Mouse (Mus musculus) thymus, postnatal 14 days (tissue): ENCODE data around the gene Sept12.

ENCODE experiments used
- DNase-seq: peaks from one replicate; pipeline ENCODE4 v3.0.0; 2021

The Sept12 gene

GRCm38 (mm10) chr16:4997553-4997952 is at the start of gene Sept12:
Gene Sept12, minus strand, starts transcription at chr16:4997852.
- no peak for DNase-seq

GRCm38 (mm10) chr16:5045322-5045721 is 47.7 kb upstream of the Sept12 start:
- no peak for DNase-seq

- no peak for DNase-seq
These were observed 39.1 kb upstream of the Sept12 start for GRCm38 (mm10) chr16:5036649-5037234.

- no peak for DNase-seq
These were observed 37.9 kb upstream of the Sept12 start for GRCm38 (mm10) chr16:5035591-5035990.

- DNase-seq: no peak
These were observed 32.2 kb upstream of the Sept12 start for GRCm38 (mm10) chr16:5029847-5030246.

DNA sequence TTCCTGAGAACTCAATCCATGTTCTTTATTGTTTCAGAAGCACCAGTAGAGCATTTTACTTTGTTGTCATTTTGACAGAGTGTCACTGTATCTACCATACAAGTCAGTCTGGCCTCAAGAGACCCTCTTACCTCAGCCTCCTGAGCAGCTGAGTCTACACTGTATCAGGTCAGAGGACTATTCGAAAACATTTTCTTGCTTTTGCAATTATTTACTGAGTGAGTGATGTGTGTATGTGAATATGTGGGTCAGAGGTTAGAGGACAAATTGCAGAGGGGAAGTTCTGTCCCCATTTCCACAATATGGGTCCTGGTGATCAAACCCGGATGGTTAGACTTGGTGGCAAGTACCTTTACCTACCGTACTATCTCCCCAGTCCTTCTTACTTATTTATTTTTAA is 26.4 kb upstream of the Sept12 start:
- no peak for DNase-seq

- no peak for DNase-seq
These were observed 16.9 kb upstream of the Sept12 start for GRCm38 (mm10) chr16:5014578-5014977.

DNA sequence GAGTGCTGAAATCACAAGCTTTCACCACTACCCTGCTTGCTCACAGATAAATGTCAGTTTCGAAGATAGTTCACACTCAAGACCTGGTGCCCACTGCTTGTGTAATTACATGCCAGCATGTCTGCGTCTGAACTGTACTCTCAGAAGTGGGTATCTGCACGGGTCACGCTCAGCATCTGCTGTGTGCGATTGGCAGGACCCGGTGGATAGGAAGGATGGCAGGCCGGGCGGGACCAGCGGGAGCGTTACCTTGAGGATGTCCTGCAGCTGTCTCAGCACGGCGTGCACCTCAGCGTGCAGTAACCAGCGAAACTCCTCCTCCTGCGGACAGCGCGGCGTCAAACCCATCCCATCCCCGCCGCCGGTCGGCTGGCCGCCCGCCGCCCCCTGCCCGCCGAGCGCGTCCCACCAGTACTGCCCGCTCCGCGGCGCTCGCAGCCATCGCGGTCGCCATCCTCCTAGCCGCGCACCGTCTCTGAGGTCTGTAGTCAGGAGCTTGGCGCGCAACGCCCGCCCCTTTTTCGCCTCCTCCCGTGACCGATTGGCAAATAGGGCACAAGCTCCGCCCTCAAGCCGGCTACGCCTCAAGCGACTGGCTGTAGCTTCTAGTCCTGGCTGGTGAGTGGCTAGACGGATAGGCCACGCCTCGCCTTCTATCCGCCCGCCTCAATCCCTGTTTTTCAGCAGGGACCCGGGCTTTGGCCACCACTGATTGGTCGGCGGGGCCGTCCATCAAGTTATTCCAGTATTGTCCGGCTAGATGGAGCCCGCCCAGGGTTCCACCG is 15.6 kb upstream of the Sept12 start, which contains the start of gene Rogdi:
Rogdi (minus strand) TSS at position 500 of the 785 bp plus-strand sequence.
- DNase-seq: peak; percentile 97

GRCm38 (mm10) chr16:5012036-5013005 is 14.7 kb upstream of the Sept12 start:
- no peak for DNase-seq

GRCm38 (mm10) chr16:5011285-5011684 is 13.6 kb upstream of the Sept12 start:
- DNase-seq: no peak

DNA sequence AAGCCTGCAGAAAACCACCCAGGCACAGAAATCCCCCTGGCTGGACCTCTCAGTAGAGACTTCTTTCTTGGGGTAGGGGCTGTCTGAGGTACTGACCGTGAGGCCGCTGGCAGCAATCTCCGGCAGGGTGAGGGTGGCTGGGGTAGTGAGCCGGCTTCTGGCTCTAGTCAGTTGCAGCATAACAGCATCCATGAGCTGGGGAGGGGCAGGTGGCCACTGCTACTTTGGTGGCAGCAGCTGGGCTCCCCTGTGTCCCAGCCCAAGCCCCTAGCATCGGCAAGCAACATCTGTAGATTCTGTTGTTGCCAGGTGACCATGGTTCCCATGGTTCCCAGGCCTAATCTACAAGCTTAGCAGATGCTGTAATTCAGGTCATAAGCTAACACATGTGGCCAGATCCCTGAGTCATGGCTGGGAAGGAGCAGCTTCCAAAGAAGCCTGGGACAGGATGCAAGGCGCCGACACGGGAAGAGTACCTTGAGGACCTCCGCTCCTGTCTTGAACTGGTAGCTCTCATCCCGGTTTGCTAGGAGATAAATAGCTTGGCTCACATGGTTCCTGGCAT is 12.8 kb upstream of the Sept12 start:
- DNase-seq: no peak

DNA sequence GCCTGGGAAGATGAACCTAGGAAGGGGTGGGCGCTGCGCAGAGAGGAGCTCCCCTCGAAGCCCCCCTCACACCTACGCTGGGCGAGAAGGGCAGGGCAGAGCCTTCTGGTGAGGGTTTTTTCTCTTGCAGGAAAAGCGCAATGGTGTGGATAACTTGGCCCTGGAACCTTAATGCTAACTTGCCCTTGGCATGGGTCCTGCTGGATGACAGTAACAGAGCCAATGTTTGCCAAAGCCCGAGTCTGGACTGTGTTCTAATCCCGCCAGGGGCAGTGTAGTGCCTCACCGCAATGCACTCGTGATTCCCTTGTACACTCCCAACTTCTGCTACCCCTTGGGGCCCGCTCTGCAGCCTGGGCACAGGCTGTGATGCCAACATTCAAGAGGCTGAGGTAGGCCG is 10.4 kb upstream of the Sept12 start:
- no peak for DNase-seq

- no peak for DNase-seq
These were observed 9.8 kb upstream of the Sept12 start for GRCm38 (mm10) chr16:5007492-5007891.

- no peak for DNase-seq
These were observed 9.4 kb upstream of the Sept12 start, which contains the start of gene Smim22 for GRCm38 (mm10) chr16:5007067-5007466. Gene Smim22, plus strand, starts transcription at chr16:5007288.

DNA sequence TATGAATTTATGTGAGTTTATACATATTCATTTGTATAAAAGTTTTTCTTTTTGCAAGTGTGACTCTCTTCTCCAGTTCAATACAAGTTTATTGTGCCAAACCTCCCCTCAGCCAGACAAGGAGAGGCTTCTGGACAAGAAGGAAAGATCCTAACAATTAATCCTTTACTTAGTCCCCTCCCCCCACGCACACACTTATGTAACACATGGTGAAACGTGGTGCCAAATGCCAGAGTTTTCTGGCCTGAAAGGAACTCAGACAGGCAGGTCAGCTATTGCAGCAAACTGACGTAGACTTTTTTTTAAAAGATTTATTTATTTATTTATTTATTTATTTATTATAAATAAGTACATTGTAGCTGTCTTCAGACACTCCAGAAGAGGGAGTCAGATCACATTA is 3.0 kb upstream of the Sept12 start:
- DNase-seq: no peak

DNA sequence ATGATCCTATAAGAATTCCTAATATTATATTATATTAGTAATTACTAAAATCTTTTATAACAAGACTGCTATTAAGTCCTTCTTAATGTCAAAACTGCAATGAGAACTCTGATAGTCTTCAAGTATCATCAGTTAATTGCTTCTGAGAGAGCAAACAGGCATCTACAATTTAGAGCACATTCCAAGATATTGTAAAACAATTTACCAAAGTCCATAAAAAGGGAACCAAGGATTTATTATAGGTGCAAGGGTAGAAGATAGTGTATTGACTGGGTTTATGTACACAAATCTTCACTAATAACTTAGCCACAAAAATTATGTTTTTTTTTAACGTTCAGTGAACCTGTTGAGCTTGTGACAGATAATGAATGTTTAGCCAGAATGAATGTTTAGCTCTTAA is 1.3 kb upstream of the Sept12 start:
- DNase-seq: no peak

DNA sequence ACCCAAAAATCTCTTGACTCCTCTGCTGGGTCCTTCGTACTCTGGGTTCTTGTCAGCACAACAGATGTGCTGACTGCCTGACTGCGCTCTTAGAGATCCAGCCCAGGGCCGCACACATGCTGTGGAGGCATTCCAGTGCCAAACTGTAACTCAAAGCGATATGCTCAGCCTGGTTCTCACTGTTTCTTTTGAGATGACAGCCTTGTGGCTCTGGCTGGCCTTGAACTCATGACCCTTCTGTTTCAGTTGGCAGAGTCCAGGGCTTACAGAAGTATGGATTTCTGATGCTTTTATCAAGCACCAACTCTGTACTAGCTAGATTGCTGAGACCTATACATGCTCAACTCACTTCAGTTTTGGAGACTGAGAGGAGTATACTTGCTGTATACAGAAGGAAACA is 4.4 kb downstream of the Sept12 start:
- no peak for DNase-seq

GRCm38 (mm10) chr16:4984717-4985116 is 12.9 kb downstream of the Sept12 start:
- DNase-seq: no peak

DNA sequence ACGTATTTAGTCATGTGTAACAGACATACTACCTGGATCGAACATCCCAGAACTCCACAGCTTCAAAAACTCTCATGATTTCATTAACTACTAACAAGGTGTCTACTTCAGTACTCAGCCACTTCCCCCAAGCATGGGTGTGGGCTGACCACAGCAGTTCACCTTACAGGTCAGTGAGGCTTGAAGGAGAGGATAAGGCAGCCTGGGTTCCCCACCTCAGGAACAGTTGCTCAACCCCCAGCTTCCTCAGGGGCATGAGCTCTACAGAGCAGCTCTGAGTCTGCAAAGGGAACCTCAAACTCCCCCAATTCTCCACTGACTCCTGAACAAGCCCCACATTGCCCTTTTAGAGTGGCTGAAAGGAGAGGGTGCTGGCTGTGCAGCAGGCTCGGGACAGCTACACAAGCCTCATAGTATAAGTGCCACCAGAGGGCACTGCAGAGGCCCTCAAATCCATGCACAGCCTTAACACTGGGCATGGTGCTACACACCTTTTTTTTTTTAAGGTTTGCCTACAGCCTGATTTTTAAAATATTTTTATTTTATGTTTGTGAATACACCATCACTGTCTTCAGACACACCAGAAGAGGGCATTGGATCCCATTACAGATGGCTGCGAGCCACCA is 17.8 kb downstream of the Sept12 start:
- DNase-seq: peak; percentile 32

GRCm38 (mm10) chr16:4978275-4979051 is 19.2 kb downstream of the Sept12 start:
- no peak for DNase-seq

GRCm38 (mm10) chr16:4976180-4976579 is 21.5 kb downstream of the Sept12 start:
- no peak for DNase-seq

- peak; percentile 37 for DNase-seq
These were observed 23.1 kb downstream of the Sept12 start for GRCm38 (mm10) chr16:4974521-4974920.
